Mouse (Mus musculus) ES-Bruce4 (cell line): ENCODE results near the gene Gm2022. TPM values are rescaled to one million over a fixed set of nuclear protein-coding genes. Genes with fewer than 3 reads are reported as not detected.

Experiments used
- polyA plus RNA-seq: library from polyadenylated mRNA; stranded (reverse); fragments of >200 nt; gene quantifications from 2 replicates; pipeline ENCODE4 v1.2.4, GENCODE M21; 2011; ENCODE audit warnings: low read depth; ENCODE audit not compliant: missing spikeins, insufficient read depth, insufficient read length

Gene Gm2022
- polyA plus RNA-seq, 1 experiment = not detected

Other genes starting within 250 kb of the Gm2022 start
- gene Gm21319, start 119.6 kb upstream of the Gm2022 start, polyA plus RNA-seq = 0.38 TPM in 1 of 2 replicates, not detected in the other
- not detected in 2 replicates for gene Gm21936, start 99.9 kb upstream of the Gm2022 start, polyA plus RNA-seq
- gene BB287469, start 78.8 kb upstream of the Gm2022 start, polyA plus RNA-seq = not detected in 2 replicates
- not detected in 2 replicates for gene Gm2001, start 53.0 kb upstream of the Gm2022 start, polyA plus RNA-seq
- not detected in 2 replicates for gene Gm2016, start 21.3 kb upstream of the Gm2022 start, polyA plus RNA-seq
- gene Gm2035, start 24.5 kb downstream of the Gm2022 start, polyA plus RNA-seq = not detected in 2 replicates
- gene Gm2042, start 58.7 kb downstream of the Gm2022 start, polyA plus RNA-seq = not detected in 2 replicates
- gene Gm2075, start 116.5 kb downstream of the Gm2022 start, polyA plus RNA-seq = not detected in 2 replicates
- not detected in 2 replicates for gene Gm6803, start 123.4 kb downstream of the Gm2022 start, polyA plus RNA-seq
- not detected in 2 replicates for gene Gm2056, start 131.6 kb downstream of the Gm2022 start, polyA plus RNA-seq
- gene Gm16368, start 188.3 kb downstream of the Gm2022 start, polyA plus RNA-seq = not detected in 2 replicates